Mouse (Mus musculus) frontal cortex, postnatal 10 days (tissue): ENCODE data around the gene Rnf121.
A peak's percentile ranks its signal among the peaks of the same experiment; 100 is the strongest.
"Not testable (repeated sequence)": the region's sequence is repeated elsewhere in the genome, so short reads cannot be mapped to it uniquely, and the experiment has no call there.

Source experiments
- DNase-seq, 2 experiments: peaks; one replicate each; pipeline ENCODE4 v3.0.0; 2022; ENCODE audit warnings: low spot score in 2 of 2, mixed read lengths in 1 of 2

Rnf121 gene

GRCm38 (mm10) chr7:102064655-102065045 is 619 bp downstream of the Rnf121 start:
- DNase-seq: no peak

- no peak for DNase-seq
These were observed 1.4 kb downstream of the Rnf121 start for GRCm38 (mm10) chr7:102063891-102064290.

GRCm38 (mm10) chr7:102062203-102062602 is 3.1 kb downstream of the Rnf121 start:
- DNase-seq: no peak

GRCm38 (mm10) chr7:102061353-102061752 is 3.9 kb downstream of the Rnf121 start:
- DNase-seq: no peak

GRCm38 (mm10) chr7:102048524-102048923 is 16.7 kb downstream of the Rnf121 start:
- DNase-seq: not testable (repeated sequence)

- no peak for DNase-seq
These were observed 23.0 kb downstream of the Rnf121 start for GRCm38 (mm10) chr7:102042314-102042713.

DNA sequence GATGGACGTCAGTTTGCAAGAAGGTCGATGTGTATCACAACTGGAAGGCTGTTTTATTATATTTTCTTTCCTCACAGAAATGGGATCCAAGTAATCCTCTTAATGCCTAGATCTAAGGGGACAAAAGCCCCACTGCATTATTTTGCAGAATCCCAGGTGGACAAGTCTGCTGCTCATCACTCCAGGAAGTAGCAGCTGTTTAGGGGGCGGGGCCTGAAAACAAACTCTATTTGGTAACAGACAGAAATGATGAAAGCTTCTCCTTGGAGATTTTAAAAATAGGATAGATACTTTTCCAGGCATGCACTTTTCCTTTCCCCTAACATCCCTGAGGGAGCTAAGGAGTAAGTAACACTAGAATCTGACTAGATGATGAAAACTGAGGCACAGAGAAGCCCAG is 28.0 kb downstream of the Rnf121 start:
- no peak for DNase-seq

GRCm38 (mm10) chr7:102035534-102035933 is 29.7 kb downstream of the Rnf121 start:
- DNase-seq: no peak

DNA sequence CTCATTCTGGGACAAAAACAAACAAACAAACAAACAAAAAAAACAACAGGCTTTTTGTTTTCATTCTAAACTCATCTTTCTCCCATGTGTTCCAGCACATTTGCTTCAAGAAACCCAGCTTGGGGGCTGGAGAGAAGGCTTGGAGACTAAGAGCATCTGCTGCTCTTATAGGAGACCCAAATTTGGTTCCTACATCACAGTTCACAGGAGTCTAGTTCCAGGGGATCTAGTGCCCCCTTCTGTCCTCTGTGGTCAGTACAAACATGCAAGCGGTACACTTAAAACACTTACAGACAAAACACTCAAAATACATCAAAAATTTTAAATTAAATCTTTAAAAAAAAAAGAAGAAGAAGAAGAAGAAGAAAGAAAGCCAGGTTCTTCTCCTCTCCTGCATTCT is 30.4 kb downstream of the Rnf121 start:
- DNase-seq: no peak

DNA sequence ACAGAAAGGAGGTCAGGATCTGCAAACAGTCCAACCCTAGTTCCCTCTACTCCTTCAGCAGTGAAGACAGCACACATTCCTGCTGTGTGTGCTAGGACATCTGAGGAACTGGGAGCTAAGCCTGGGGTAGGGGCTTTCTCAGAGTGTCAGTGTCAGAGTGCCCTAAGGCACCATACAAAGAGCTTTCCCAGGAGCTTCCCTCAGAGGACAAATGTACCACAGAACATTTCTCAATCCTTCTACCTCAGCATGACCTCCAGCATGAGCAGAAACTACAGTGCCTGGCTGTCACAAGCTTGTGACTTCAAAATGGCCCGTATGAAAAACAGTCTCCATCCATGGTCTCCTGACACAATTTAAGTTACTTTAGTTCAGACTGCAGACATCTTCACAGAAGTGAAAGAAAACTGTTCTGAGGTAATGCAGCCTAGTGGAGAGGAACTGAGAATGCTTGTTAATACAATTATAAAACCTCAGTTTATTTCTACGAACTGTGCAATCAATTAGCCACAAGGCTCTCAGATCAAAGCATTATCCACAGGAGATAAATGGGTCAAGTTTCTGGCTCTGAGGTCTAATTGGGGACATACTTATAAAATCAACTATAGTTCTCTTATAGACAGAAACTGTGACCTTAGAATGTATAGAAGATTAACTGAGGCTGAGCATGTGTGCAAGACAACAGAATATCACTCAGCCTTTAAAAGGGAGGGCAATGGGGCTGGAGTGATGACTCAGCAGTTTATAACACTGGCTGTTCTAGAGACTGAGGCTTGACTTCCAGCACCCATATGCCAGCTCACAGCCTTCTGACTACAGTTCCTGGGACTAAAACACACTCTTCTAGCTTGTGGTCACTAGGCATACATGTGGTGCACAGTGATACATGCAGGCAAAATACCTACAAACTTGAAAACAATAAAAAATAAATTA is 39.8 kb downstream of the Rnf121 start:
- no peak for DNase-seq

- DNase-seq: no peak
These were observed 41.4 kb downstream of the Rnf121 start for GRCm38 (mm10) chr7:102023821-102024220.

GRCm38 (mm10) chr7:102020934-102021333 is 44.3 kb downstream of the Rnf121 start:
- not testable (repeated sequence) for DNase-seq

DNA sequence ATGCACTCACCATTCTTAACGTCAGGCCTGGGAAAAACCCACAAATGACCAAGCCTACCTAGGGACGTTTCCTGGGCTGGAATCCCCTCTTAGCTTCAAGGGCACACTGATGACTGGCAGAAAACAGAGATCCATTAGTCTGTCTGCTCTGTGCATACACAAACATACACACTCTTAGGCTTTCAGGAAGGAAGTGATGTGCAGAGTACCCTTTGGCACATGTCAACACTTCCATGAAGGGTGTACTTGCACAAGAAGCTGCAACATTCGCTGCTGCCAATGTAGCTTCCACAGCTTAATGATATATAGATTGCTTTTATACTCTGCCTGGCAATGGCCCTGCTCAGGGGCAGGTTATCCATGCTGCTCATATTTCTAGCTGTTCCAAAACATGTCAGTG is 45.9 kb downstream of the Rnf121 start:
- no peak for DNase-seq

DNA sequence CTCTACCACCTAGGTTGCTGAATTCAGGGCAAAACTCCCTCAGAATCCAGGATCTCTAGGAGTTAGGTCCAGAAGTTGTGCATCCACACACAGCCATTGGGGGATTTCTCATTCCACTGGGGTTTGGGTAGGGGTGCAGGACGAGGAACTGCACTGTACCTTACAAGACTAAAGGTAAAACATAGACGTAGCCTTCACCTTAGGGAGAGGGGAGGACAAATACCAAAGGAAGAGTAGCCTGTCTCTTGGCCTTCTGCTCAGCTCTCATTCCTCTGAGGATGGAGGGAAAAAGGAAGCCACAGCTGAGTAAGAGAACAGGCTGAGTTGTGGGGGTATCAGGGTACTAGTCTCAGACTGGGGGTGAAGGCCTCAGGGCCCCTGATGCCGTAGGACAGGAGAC is 46.7 kb downstream of the Rnf121 start, which contains the start of gene Il18bp:
Gene Il18bp (minus strand): TSS at position 101 of the 400 bp plus-strand sequence.
- DNase-seq: no peak

DNA sequence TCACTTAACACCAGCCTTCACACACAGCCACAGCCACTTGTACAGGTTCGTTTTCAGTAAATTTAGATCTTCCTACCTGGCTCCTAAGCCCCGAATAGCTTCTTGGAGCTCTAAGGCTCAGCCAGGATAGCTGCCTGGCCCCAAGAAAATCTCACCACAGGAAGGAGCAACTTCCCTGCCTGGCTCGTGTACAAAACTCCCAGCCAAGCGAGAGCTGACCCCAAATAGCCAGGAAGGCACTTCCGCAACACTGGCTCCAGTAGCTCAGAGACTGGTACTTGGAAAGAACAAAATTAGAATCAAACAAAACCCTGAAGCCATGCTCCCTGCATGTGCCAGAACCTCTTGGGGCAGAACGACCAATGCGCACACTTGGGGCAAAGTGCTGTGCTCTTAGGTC is 47.2 kb downstream of the Rnf121 start:
- DNase-seq: no peak

GRCm38 (mm10) chr7:102017452-102017851 is 47.8 kb downstream of the Rnf121 start:
- no peak for DNase-seq

- no peak for DNase-seq
These were observed 48.3 kb downstream of the Rnf121 start for GRCm38 (mm10) chr7:102016936-102017335.

DNA sequence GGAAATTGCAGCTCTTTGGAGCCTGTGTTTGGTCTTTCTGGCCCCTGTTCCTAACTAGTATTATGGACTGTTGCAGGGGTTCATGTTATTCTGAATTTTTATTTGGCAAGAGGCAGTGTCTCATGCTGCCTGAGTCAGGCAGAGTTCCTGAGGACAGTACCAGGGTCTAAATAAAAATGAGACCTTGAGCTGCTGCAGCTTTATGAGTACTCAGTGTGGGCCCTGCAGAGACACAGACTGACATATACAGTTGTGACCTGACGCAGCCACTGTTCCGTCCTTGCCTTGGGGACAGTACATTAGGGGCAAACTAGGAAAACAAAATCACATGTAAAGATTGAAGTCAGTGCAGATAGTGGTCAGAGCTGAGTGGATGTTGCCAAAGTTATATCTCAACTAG is 50.3 kb downstream of the Rnf121 start:
- no peak for DNase-seq

- DNase-seq: no peak
These were observed 51.9 kb downstream of the Rnf121 start for GRCm38 (mm10) chr7:102013416-102013815.

- DNase-seq: no peak
These were observed 53.4 kb downstream of the Rnf121 start for GRCm38 (mm10) chr7:102011855-102012254.

GRCm38 (mm10) chr7:102006520-102006919 is 58.7 kb downstream of the Rnf121 start:
- no peak for DNase-seq

DNA sequence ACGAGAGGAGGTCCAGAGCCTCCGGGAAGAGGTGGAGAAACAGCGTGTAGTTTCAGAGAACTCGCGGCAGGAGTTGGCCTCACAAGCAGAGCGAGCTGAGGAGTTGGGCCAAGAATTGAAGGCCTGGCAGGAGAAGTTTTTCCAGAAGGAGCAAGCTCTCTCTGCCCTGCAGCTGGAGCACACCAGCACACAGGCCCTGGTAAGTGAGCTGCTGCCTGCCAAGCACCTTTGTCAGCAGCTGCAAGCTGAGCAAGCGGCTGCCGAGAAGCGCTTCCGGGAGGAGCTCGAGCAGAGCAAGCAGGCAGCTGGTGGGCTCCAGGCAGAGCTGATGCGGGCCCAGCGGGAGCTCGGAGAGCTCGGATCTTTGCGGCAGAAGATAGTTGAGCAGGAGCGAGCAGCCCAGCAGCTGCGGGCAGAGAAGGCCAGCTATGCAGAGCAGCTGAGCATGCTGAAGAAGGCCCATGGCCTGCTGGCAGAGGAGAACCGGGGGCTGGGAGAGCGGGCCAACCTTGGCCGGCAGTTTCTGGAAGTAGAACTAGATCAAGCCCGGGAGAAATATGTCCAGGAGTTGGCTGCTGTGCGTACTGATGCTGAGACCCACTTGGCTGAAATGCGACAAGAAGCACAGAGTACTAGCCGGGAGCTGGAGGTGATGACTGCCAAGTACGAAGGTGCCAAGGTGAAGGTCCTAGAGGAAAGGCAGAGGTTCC is 64.2 kb downstream of the Rnf121 start:
- peak in 1 of 2 experiments; percentile 40 for DNase-seq

DNA sequence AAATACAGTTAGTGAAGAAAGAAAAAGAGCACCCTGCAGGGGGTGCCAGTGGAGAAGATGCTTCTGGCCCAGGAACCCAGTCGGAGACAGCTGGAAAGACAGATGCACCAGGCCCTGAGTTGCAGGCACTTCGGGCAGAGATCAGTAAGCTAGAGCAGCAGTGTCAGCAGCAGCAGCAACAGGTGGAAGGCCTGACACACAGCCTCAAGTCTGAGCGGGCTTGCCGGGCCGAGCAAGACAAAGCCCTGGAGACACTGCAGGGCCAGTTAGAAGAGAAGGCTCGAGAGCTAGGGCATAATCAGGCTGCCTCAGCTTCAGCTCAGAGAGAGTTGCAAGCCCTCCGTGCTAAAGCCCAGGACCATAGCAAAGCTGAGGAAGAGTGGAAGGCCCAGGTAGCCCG is 65.0 kb downstream of the Rnf121 start:
- no peak for DNase-seq
